Mouse (Mus musculus) embryo, embryonic 9.5 days (tissue): ENCODE measurements around the gene Ifngr2.

Source experiments
- DNase-seq: peaks from one replicate; pipeline ENCODE4 v3.0.0-alpha.2; 2017; ENCODE audit errors: extremely low spot score

The Ifngr2 gene

GRCm38 (mm10) chr16:91609501-91610245 lies 62.8 kb downstream of the Ifngr2 start:
- DNase-seq: no peak

- no peak for DNase-seq
Measured at GRCm38 (mm10) chr16:91611248-91611647, 64.4 kb downstream of the Ifngr2 start.

- no peak for DNase-seq
Measured at GRCm38 (mm10) chr16:91612525-91612924, 65.7 kb downstream of the Ifngr2 start.

GRCm38 (mm10) chr16:91614552-91614951 lies 67.7 kb downstream of the Ifngr2 start:
- DNase-seq: no peak
